ENCODE assay signal across 21 mouse cellular contexts in the genomic region with DNA sequence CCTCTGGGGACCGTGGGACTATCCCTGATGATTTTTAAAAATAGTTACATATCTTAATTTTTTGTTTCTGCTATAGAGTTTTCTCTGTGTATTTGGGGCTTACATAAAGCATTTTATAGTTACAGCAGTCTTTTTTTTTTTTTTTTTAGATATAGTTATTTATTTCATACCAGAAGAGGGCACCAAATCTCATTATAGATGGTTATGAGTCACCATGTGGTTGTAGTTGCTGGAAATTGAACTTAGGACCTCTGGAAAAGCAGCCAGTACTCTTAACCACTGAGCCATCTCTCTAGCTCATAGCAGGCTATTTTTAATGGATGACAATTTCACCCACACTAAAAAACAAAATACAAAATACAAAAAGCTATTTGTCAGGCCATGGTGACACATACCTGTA. TPM values are rescaled to one million over a fixed set of nuclear protein-coding genes. Genes with fewer than 3 reads are reported as not detected.
DNase-seq lines count a peak whose midpoint lies in the region; ATAC-seq and TF ChIP-seq lines count a peak whose summit lies in the region.
"Had no signal": no experiment of that assay in that cellular context is flagged by ENCODE, and none has a peak within 500 bp of the region (broad histone marks: within the 10 kb centered on the region; RNA-seq: fewer than 3 reads in every experiment).

No protein-coding gene starts in this region.

- dilution Hi-C loops in CH12.LX (cut with MboI; ENCODE audit: extremely low pct_ligation_motif_present, extremely low pct_unique_long_range_greater_than_20kb, low sequenced_read_pairs), result no loop called here

- DNase-seq in gastrocnemius, adult 2 months, result no peak
- DNase-seq in gastrocnemius, postnatal 4 days (ENCODE audit: low spot score in 2 of 2), result no peak
- peak; percentile 44 for DNase-seq in liver, adult 2 months (ENCODE audit: extremely low read depth, low read depth, low spot score)
- no peak for DNase-seq in liver, embryonic 11.5 days (ENCODE audit: low spot score)
- DNase-seq in CH12.LX (ENCODE audit: extremely low read depth), result no peak
- DNase-seq in urinary bladder, postnatal 14 days (ENCODE audit: low spot score), result no peak
- DNase-seq: adrenal gland, postnatal 36 days; cerebellum, postnatal 25 days; kidney, adult 8-10 months; liver; right cerebral cortex, adult 18-20 months had no signal

- in situ Hi-C loops in CH12.LX (cut with MboI; ENCODE audit: low pct_ligation_motif_present, low pct_unique_long_range_greater_than_20kb, low sequenced_read_pairs), result no loop called here

- no peaks in the 10 kb centered on the region for H3K36me3 ChIP-seq in liver, adult 2 months (ENCODE audit: control insufficient read depth, insufficient read depth, low read length)
- no peaks in the 10 kb centered on the region for H3K36me3 ChIP-seq in liver, embryonic 11.5 days (ENCODE audit: control insufficient read depth, insufficient read depth, low read length)
- no peaks in the 10 kb centered on the region for H3K36me3 ChIP-seq in CH12.LX (replicated peaks in 1 of 2; ENCODE audit: control insufficient read depth in 1 of 2, insufficient read depth in 1 of 2, low read length in 1 of 2)
- no peaks in the 10 kb centered on the region for H3K36me3 ChIP-seq in intestine, postnatal 0 days (ENCODE audit: control insufficient read depth, insufficient read depth)
- no peaks in the 10 kb centered on the region for H3K36me3 ChIP-seq in midbrain, embryonic 16.5 days (ENCODE audit: control insufficient read depth, insufficient read depth, low read length)
- H3K36me3 ChIP-seq: forebrain, embryonic 10.5 days; hindbrain, embryonic 13.5 days had no signal

- peak; percentile 17; the same call in 1 of the 2 replicates for TF ChIP-seq CTCF in gastrocnemius, adult 2 months (IDR thresholded peaks at IDR 0.05)
- TF ChIP-seq CTCF in liver, adult 2 months (IDR thresholded peaks at IDR 0.05; ENCODE audit: low read depth, low read length), result no peak
- TF ChIP-seq CTCF in CH12.LX (conservative IDR thresholded peaks at IDR 0.05 in 1 of 2, IDR thresholded peaks at IDR 0.05 in 1 of 2; ENCODE audit: low read depth in 2 of 2, low read length in 2 of 2), result peak in 1 of 2 experiments; percentile 41; a peak in 1 of 4 replicates
- peak; percentile 47; the same call in 1 of the 2 replicates for TF ChIP-seq CTCF in intestine, postnatal 0 days (IDR thresholded peaks at IDR 0.05; ENCODE audit: low read depth)

- H3K4me2 ChIP-seq in liver, embryonic 11.5 days, result no peak overlapping the region
- H3K4me2 ChIP-seq in CH12.LX (ENCODE audit: insufficient read depth, low read depth, poor library complexity, severe bottlenecking), result no peak overlapping the region
- H3K4me2 ChIP-seq in intestine, postnatal 0 days (replicated peaks; ENCODE audit: low read depth), result no peak overlapping the region
- no peak overlapping the region for H3K4me2 ChIP-seq in midbrain, embryonic 16.5 days (ENCODE audit: low read length)
- H3K4me2 ChIP-seq: hindbrain, embryonic 13.5 days had no signal

- no peak overlapping the region for H3K27ac ChIP-seq in gastrocnemius, adult 2 months
- no peak overlapping the region for H3K27ac ChIP-seq in liver, adult 2 months (replicated peaks; ENCODE audit: insufficient read depth, low read depth, low read length)
- H3K27ac ChIP-seq in liver, embryonic 11.5 days (ENCODE audit: low read depth, low read length), result no peak overlapping the region
- H3K27ac ChIP-seq in CH12.LX (ENCODE audit: insufficient read depth, low read depth), result no peak overlapping the region
- H3K27ac ChIP-seq in intestine, postnatal 0 days (ENCODE audit: low read depth, low read length), result no peak overlapping the region
- no peak overlapping the region for H3K27ac ChIP-seq in midbrain, embryonic 16.5 days (ENCODE audit: low read length)
- H3K27ac ChIP-seq: forebrain, embryonic 10.5 days; hindbrain, embryonic 13.5 days had no signal

- TF ChIP-seq POLR2A in liver, adult 2 months (IDR thresholded peaks at IDR 0.05; ENCODE audit: extremely low read depth, insufficient read depth, low read length), result no peak
- no peak for TF ChIP-seq POLR2A in CH12.LX (IDR thresholded peaks at IDR 0.05; ENCODE audit: low read depth, low read length)

- no peaks in the 10 kb centered on the region for H3K79me2 ChIP-seq in liver, adult 2 months (ENCODE audit: control insufficient read depth, insufficient read depth, low read length)
- H3K79me2 ChIP-seq in CH12.LX (replicated peaks; ENCODE audit: control insufficient read depth, extremely low read depth, insufficient read depth, poor library complexity, severe bottlenecking), result no peaks in the 10 kb centered on the region

- 84% methylated on average over 1 of the region's 1 CpGs for WGBS in liver, adult 2 months
- WGBS in liver, embryonic 11.5 days, result 76% methylated on average over 1 of the region's 1 CpGs
- 77% methylated on average over 1 of the region's 1 CpGs for WGBS in intestine, postnatal 0 days
- 95% methylated on average over 1 of the region's 1 CpGs for WGBS in midbrain, embryonic 16.5 days

- TF ChIP-seq RAD21 in CH12.LX (IDR thresholded peaks at IDR 0.05; ENCODE audit: low read depth, low read length), result peak; percentile 30

- ATAC-seq in liver, embryonic 11.5 days (replicated peaks; ENCODE audit: low FRiP score), result no peak
- 0 out of 2 replicates have a peak, but pooled peaks have one; percentile 49 for ATAC-seq in intestine, postnatal 0 days
- no peak for ATAC-seq in midbrain, embryonic 16.5 days

- H3K4me1 ChIP-seq in liver, adult 2 months (ENCODE audit: control insufficient read depth, insufficient read depth, low read length), result no peaks in the 10 kb centered on the region
- no peaks in the 10 kb centered on the region for H3K4me1 ChIP-seq in liver, embryonic 11.5 days (replicated peaks; ENCODE audit: control insufficient read depth, insufficient read depth, low read length)
- H3K4me1 ChIP-seq in CH12.LX (ENCODE audit: control insufficient read depth in 1 of 2, insufficient read depth in 2 of 2), result peaks cover 6 to 26% of the 10 kb centered on the region in 2 experiments; a peak in 3 of 4 replicates
- H3K4me1 ChIP-seq in intestine, postnatal 0 days (replicated peaks; ENCODE audit: control insufficient read depth, insufficient read depth, low read length), result no peaks in the 10 kb centered on the region; the same call in 1 of the 2 replicates
- H3K4me1 ChIP-seq in midbrain, embryonic 16.5 days (ENCODE audit: control insufficient read depth, insufficient read depth, low read length), result no peaks in the 10 kb centered on the region
- H3K4me1 ChIP-seq: forebrain, embryonic 10.5 days; hindbrain, embryonic 13.5 days had no signal

- no peak overlapping the region for H3K9ac ChIP-seq in liver, adult 2 months (ENCODE audit: low read depth, low read length)
- no peak overlapping the region for H3K9ac ChIP-seq in liver, embryonic 11.5 days (ENCODE audit: low read depth, low read length)
- no peak overlapping the region for H3K9ac ChIP-seq in CH12.LX (ENCODE audit: insufficient read depth, low read depth)
- H3K9ac ChIP-seq in intestine, postnatal 0 days (ENCODE audit: low read depth, low read length), result no peak overlapping the region
- no peak overlapping the region for H3K9ac ChIP-seq in midbrain, embryonic 16.5 days (ENCODE audit: low read depth, low read length)
- H3K9ac ChIP-seq: hindbrain, embryonic 13.5 days had no signal

- no peaks in the 10 kb centered on the region for H3K27me3 ChIP-seq in liver, adult 2 months (ENCODE audit: control insufficient read depth, insufficient read depth, low read length)
- no peaks in the 10 kb centered on the region for H3K27me3 ChIP-seq in liver, embryonic 11.5 days (replicated peaks; ENCODE audit: control insufficient read depth, insufficient read depth, low read length)
- H3K27me3 ChIP-seq in CH12.LX (replicated peaks), result peaks cover 25% of the 10 kb centered on the region
- H3K27me3 ChIP-seq in intestine, postnatal 0 days (replicated peaks; ENCODE audit: control insufficient read depth, insufficient read depth, low read length), result no peaks in the 10 kb centered on the region
- no peaks in the 10 kb centered on the region for H3K27me3 ChIP-seq in midbrain, embryonic 16.5 days (ENCODE audit: control insufficient read depth, insufficient read depth, low read depth, low read length)
- H3K27me3 ChIP-seq: hindbrain, embryonic 13.5 days had no signal

- H3K9me3 ChIP-seq in liver, embryonic 11.5 days (ENCODE audit: control insufficient read depth, low read length), result no peaks in the 10 kb centered on the region
- H3K9me3 ChIP-seq in CH12.LX (replicated peaks; ENCODE audit: low read length), result no peaks in the 10 kb centered on the region
- H3K9me3 ChIP-seq in intestine, postnatal 0 days (ENCODE audit: control insufficient read depth), result no peaks in the 10 kb centered on the region
- no peaks in the 10 kb centered on the region for H3K9me3 ChIP-seq in midbrain, embryonic 16.5 days (replicated peaks; ENCODE audit: control insufficient read depth, low read length, poor library complexity, severe bottlenecking)
- H3K9me3 ChIP-seq: forebrain, embryonic 10.5 days; hindbrain, embryonic 13.5 days had no signal

- intact Hi-C loops in gastrocnemius, adult 2 months (cut with DNase I), result loop anchor here (2.0 kb wide), 1 partner anchor 111 kb away; no protein-coding TSS in a partner anchor

- TF ChIP-seq EP300 in CH12.LX (IDR thresholded peaks at IDR 0.05; ENCODE audit: low read length), result no peak

- no peak overlapping the region for H3K4me3 ChIP-seq in gastrocnemius, adult 2 months
- no peak overlapping the region for H3K4me3 ChIP-seq in liver, adult 2 months (ENCODE audit: insufficient read depth, low read depth, low read length)
- no peak overlapping the region for H3K4me3 ChIP-seq in liver, embryonic 11.5 days (ENCODE audit: low read depth, low read length)
- H3K4me3 ChIP-seq in CH12.LX (replicated peaks in 1 of 3; ENCODE audit: low read depth in 2 of 3, low read length in 2 of 3, poor library complexity in 1 of 3), result no peak overlapping the region
- H3K4me3 ChIP-seq in intestine, postnatal 0 days (ENCODE audit: low read depth, low read length), result no peak overlapping the region
- no peak overlapping the region for H3K4me3 ChIP-seq in midbrain, embryonic 16.5 days (ENCODE audit: low read depth, low read length)
- H3K4me3 ChIP-seq: forebrain, embryonic 10.5 days; hindbrain, embryonic 13.5 days had no signal

RNA-seq across cellular contexts. Expression of a gene that starts 31.2 kb away (rescaled TPM):
- total RNA-seq in gastrocnemius, adult 2 months (2021), result under 1 TPM in 1 of 2 experiments, not detected in 1; 0.26 TPM
- under 1 TPM; 0.31 to 0.37 TPM for total RNA-seq in gastrocnemius, postnatal 4 days (2021)
- total RNA-seq in liver, adult 2 months (2014; rRNA removed), result 0.46 and 0.74 TPM in 2 replicates
- 0.16 and 0.56 TPM in 2 replicates for polyA plus RNA-seq in liver, adult 2 months (2012; rRNA removed)
- polyA plus RNA-seq in liver, embryonic 11.5 days (2014; fragmentation: Nextera tagmentation; extraction: Ambion mirVana), result 0.12 and 0.18 TPM in 2 replicates
- total RNA-seq in CH12.LX (2012; rRNA removed) (0.17 and 0.21 TPM in 2 replicates), CH12.LX (2014; rRNA removed) (0.26 and 0.51 TPM in 2 replicates)
- polyA plus RNA-seq in CH12.LX (2012; ENCODE audit: insufficient read length, low read depth), result 0.93 and 0.99 TPM in 2 replicates
- 1.6 TPM in 2 replicates for polyA plus RNA-seq in intestine, postnatal 0 days (2015; fragmentation: Nextera tagmentation; extraction: Ambion mirVana)
- polyA plus RNA-seq in midbrain, embryonic 16.5 days (2015; fragmentation: Nextera tagmentation; extraction: Ambion mirVana), result 0.09 and 0.21 TPM in 2 replicates
- polyA plus RNA-seq: C2C12; forebrain, embryonic 10.5 days; hindbrain, embryonic 13.5 days had no signal

RNA-seq across cellular contexts. Expression of a gene that starts 35.7 kb away (rescaled TPM):
- total RNA-seq in gastrocnemius, adult 2 months (2021), result not detected
- total RNA-seq in gastrocnemius, postnatal 4 days (2021), result not detected
- not detected in 2 replicates for total RNA-seq in liver, adult 2 months (2014; rRNA removed)
- 0.09 TPM in 1 of 2 replicates, not detected in the other for polyA plus RNA-seq in liver, adult 2 months (2012; rRNA removed)
- not detected in 2 replicates for polyA plus RNA-seq in liver, embryonic 11.5 days (2014; fragmentation: Nextera tagmentation; extraction: Ambion mirVana)
- total RNA-seq in CH12.LX (2012; rRNA removed) (not detected in 2 replicates), CH12.LX (2014; rRNA removed) (not detected in 2 replicates)
- not detected in 2 replicates for polyA plus RNA-seq in CH12.LX (2012; ENCODE audit: insufficient read length, low read depth)
- polyA plus RNA-seq in intestine, postnatal 0 days (2015; fragmentation: Nextera tagmentation; extraction: Ambion mirVana), result not detected in 2 replicates
- polyA plus RNA-seq in midbrain, embryonic 16.5 days (2015; fragmentation: Nextera tagmentation; extraction: Ambion mirVana), result not detected in 2 replicates
- total RNA-seq: adrenal gland, postnatal 36 days had no signal
- polyA plus RNA-seq: C2C12; embryonic facial prominence, embryonic 14.5 days; forebrain, embryonic 10.5 days; heart, embryonic 16.5 days; hindbrain, embryonic 13.5 days; testis, adult 2 months; urinary bladder, adult 2 months had no signal

RNA-seq across cellular contexts. Expression of a gene that starts 35.7 kb away (rescaled TPM):
- 1 to 10 TPM; 1.0 to 1.9 TPM for total RNA-seq in gastrocnemius, adult 2 months (2021)
- total RNA-seq in gastrocnemius, postnatal 4 days (2021), result 1 to 10 TPM; 3.9 to 4.6 TPM
- total RNA-seq in liver, adult 2 months (2014; rRNA removed), result 0.60 and 0.65 TPM in 2 replicates
- 0.29 and 0.83 TPM in 2 replicates for polyA plus RNA-seq in liver, adult 2 months (2012; rRNA removed)
- 1.8 and 1.9 TPM in 2 replicates for polyA plus RNA-seq in liver, embryonic 11.5 days (2014; fragmentation: Nextera tagmentation; extraction: Ambion mirVana)
- total RNA-seq in CH12.LX (2012; rRNA removed) (0.13 TPM in 2 replicates), CH12.LX (2014; rRNA removed) (0.48 and 0.50 TPM in 2 replicates)
- 1.1 TPM in 2 replicates for polyA plus RNA-seq in CH12.LX (2012; ENCODE audit: insufficient read length, low read depth)
- 0.70 and 0.88 TPM in 2 replicates for polyA plus RNA-seq in intestine, postnatal 0 days (2015; fragmentation: Nextera tagmentation; extraction: Ambion mirVana)
- 0.83 and 0.90 TPM in 2 replicates for polyA plus RNA-seq in midbrain, embryonic 16.5 days (2015; fragmentation: Nextera tagmentation; extraction: Ambion mirVana)
- polyA plus RNA-seq: C2C12 had no signal

RNA-seq across cellular contexts. Expression of a gene that starts 56.0 kb away (rescaled TPM):
- total RNA-seq in gastrocnemius, adult 2 months (2021), result not detected
- total RNA-seq in gastrocnemius, postnatal 4 days (2021), result not detected
- total RNA-seq in liver, adult 2 months (2014; rRNA removed), result 0.09 TPM in 1 of 2 replicates, not detected in the other
- polyA plus RNA-seq in liver, adult 2 months (2012; rRNA removed), result 0.02 TPM in 1 of 2 replicates, not detected in the other
- polyA plus RNA-seq in liver, embryonic 11.5 days (2014; fragmentation: Nextera tagmentation; extraction: Ambion mirVana), result not detected in 2 replicates
- total RNA-seq in CH12.LX (2012; rRNA removed) (not detected in 2 replicates), CH12.LX (2014; rRNA removed) (not detected in 2 replicates)
- not detected in 2 replicates for polyA plus RNA-seq in CH12.LX (2012; ENCODE audit: insufficient read length, low read depth)
- polyA plus RNA-seq in intestine, postnatal 0 days (2015; fragmentation: Nextera tagmentation; extraction: Ambion mirVana), result not detected in 2 replicates
- polyA plus RNA-seq in midbrain, embryonic 16.5 days (2015; fragmentation: Nextera tagmentation; extraction: Ambion mirVana), result not detected in 2 replicates
- total RNA-seq: left cerebral cortex, postnatal 14 days had no signal
- polyA plus RNA-seq: C2C12; embryonic facial prominence, embryonic 14.5 days; forebrain, embryonic 10.5 days; hindbrain, embryonic 13.5 days had no signal
